Mouse (Mus musculus) c-Kit-negative CD71-positive TER-119-positive erythroid progenitor cells, embryonic 14.5 days (primary cell): ENCODE measurements around the gene Gucy1b2.

Source experiments
- DNase-seq: peaks from one replicate; pipeline ENCODE4 v3.0.0-alpha.2; 2013; ENCODE audit warnings: low read depth, low spot score

The Gucy1b2 gene

DNA sequence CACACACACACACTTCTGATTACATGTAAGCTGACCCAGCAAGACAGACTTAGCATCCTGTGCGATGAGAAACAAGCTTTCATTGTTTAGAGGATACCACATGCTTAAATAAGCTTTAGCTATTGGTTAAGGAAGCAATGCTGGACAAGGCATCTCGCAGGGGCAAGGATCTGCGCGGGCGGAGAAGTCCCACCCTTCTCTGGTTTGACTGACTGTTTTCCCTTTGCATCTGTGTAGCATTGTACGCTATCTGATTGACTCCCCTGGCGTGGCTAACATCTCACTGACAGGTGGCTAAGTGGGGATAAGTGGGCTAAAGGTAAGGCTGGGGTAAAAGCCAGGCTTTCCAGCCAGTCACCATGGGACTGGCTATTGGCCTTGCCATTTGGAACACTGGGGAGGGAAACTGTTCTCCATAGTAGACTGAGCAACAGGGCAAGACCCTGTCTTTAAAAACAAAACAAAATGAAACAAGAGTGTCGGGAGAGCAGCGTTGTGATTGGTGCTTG lies at the start of gene Gucy1b2:
Gucy1b2 (minus strand) TSS at position 51 of the 509 bp plus-strand sequence.
- DNase-seq: no peak

DNA sequence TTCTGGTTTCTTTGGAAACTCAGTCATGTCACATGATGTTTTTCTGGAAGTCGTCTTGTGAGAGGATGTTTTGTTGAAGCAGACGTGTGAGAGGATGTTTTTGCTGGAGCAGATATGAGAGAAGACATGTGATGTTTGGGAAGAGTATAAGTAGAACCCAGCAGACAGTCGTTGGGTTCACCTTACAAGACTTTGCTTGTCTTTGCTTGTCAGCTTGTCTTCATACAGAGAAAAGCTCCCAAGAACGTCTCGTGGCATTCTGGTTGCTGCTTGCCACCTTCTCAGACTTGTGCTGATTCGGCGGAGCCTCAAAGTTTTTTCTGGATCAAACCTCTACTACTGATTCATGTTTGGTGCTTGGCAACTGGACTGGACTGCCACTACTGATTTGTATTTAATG lies 41.3 kb upstream of the Gucy1b2 start:
- DNase-seq: no peak

DNA sequence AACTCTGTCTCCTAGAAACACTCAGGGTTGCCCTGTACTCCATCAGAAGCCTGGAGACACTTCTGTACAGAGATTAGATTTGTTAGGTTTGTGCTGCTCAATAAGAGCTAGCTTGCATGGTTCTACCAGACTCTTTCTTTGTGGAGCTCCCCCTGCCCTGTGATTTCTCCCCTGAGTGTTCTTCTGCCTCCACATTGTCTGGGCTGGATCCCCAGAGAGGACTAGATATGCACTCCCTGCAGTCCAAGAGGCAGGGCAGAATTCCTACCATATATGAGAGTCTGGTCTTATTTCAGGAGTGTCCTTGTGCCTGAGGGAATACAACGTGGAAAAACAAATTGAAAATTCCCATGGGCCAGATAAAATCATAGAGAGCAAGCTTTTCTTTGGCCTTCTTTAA lies 40.4 kb upstream of the Gucy1b2 start:
- DNase-seq: no peak

DNA sequence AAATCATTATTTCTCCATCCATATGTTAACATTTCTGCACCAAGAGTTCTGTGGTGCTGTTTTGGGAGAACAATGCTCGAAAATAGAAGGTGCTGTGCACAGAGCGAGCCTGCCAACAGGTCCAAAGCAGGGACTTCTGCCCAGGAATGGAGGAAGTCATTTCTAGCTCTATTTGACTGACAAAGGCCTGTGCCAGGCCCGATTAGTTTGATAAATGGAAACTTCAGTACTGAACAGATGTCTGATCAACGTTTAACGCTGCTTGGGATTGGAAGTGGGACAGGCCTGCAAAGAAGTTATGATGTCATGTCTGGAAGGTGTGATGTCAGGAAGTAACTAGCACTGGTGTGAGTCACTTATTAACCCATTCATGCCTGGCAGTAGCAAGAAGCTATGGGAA lies 37.4 kb upstream of the Gucy1b2 start:
- no peak for DNase-seq

DNA sequence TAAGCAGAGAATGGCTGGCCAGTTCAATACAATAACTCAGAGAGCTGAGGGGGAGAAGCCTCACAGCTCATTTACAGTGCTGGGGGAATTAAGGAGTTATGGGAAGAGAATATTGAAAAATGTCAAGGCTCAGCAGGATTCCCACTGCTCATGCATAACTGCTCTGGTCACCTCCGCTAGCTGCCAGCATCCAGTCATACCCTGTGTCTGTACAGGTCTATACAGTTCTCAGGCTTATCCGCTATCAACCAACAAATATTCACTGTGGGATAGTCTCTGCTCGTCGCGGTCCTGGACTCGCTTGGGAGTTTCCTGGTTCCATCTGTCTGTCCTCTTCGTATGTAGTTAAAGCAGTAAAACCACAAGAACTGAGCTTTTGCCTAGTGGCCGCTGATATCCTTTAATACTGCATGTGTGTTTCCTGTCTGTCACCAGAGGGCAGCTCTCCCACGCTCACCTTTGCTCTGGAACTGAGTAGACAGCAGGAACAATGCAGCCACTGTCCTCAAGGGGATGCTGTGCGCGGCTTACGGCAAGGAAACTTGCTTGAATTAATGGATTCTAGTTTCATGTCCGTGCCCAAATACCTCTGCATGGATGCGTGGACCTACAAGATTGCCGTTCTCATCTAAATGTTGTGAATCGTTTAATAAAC lies 36.2 kb upstream of the Gucy1b2 start:
- DNase-seq: no peak

DNA sequence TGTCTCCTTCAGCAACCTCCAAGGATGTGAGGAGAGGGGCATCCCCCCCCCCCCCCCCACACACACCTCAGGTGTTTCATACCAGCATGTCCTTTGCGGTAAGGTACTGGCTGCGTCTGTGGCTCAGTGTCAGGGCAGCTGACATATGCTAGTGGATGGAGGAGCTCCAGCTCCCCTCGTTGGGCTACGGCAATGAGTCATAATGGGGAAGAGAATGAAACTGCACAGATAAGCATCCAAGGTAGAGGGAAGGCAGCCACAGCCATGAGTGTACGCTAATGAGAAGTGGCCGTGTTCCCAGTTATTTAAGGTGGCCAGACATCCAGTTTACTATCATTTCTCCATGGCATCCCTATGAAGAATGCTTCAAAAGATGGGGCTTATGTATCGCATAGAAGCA lies 32.2 kb upstream of the Gucy1b2 start:
- DNase-seq: no peak

DNA sequence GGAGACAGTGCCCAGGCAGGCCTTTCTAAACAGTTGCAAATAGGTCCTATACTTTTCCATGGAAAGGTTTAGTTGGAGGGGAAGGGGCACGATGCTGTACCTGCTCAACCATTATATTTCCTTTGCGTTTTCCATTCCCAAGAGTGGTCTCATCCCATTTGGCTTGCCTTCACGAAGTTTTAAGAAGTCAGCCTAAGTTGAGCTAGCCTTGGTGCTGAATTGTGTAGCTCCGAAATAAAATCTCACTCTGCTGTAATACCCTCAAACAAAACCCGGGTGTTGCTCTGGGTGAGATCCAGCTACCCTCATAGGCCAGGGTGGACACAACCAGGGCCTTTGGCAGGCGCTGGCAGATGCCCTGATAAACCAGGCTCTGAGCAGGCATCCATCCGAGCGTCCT lies 25.3 kb upstream of the Gucy1b2 start:
- no peak for DNase-seq

DNA sequence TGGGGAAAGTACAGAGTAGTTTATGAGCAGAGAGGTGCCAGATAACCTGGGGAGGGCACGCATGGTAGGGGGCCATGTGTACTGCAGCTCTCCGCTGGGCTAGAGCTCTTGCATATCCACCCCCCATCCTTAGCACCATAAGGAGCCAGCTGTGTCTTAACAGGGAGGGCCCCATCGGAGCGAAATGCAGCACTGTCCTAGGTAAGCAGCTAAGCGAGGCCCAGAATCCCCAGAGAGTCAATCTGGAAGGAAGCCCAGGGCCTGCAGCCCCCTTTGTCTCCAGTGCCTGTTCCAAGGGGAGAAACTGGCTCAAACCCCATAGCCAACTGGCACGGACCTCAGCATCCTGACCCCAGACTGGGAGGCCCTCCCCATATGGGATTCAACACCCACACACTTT lies 23.3 kb upstream of the Gucy1b2 start:
- DNase-seq: no peak

DNA sequence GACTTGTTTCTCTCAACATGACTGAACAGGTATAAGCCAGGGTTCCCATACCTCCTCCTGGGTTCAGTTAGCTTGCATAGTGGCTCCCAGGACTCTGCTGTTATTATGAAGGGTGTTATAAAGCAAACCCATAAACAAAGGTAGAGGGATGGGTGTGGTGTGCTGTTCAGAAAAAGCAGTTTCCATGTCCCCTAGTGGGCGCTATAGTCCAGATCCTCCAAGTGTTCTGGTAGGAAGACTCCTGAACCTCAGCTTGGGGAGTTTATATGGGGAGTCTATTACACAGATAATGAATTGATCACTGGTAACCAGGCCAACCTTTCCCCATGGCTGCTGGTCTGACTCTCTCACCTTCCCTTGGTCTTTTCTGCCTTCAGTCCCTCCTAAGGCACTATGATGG lies 18.4 kb upstream of the Gucy1b2 start:
- DNase-seq: no peak

DNA sequence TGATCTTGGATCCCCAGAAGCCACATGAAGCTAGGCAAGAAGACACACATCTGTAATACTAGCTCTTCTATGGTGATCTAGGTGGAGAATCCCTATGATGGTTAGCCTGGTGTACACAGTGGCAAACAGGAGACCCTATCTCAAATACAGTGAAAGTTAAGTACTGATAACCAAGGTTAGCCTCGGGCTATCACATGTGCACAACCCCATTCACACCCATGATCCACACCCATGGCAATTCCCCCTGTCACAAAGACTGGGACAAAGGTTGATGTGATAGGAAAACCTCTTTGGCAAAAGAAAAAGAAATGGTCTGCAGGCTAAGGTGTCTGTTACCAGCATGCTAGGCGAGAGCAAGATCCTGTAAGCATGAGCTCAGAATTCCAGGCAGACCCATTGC lies 16.0 kb upstream of the Gucy1b2 start:
- DNase-seq: no peak

DNA sequence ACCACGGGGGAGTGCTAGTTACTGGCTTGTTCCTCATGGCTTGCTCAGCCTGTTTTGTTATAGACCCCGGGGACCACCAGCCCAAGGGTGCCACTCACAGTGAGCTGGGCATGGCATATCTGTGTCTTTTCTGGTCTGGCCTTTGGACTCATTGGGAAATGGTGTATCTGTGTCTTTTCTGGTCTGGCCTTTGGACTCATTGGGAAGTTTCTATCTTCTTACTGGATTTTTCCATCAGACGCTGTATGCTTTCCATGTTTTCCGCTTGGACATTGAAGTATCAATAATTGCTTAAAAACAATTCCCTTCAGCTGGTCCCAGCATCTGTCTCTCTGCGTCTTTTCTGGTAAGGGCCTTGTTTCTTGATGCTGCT lies 12.7 kb upstream of the Gucy1b2 start:
- DNase-seq: no peak

DNA sequence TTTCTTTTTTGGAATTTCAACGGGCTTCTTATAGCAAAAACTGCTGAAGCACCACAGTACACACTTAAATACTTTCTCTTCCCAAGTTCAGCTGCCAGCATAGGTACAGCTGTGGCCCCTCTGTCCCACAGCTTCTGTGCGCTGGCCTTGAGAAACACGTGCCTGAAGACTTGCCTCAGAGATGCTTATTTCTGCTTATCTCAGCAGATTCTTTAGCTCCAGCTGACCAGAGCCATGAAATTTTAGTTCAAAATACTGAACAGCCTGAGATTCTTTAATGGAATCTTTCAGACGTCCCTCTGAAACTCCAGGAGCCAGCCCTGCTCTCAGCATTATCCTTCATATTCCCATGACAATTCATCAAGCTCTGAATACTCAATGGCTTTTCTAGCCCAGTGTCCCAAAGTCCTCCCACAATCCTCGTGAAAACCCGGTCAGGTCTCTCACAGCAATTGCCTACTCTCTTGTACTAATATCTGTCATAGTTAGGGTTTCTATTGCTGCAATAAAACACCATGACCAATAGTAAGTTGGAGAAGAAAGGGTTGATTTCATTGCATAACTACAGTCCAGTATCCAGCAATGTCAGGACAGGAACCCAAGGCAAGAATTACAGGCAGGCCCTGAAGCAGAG lies 12.1 kb upstream of the Gucy1b2 start:
- no peak for DNase-seq

DNA sequence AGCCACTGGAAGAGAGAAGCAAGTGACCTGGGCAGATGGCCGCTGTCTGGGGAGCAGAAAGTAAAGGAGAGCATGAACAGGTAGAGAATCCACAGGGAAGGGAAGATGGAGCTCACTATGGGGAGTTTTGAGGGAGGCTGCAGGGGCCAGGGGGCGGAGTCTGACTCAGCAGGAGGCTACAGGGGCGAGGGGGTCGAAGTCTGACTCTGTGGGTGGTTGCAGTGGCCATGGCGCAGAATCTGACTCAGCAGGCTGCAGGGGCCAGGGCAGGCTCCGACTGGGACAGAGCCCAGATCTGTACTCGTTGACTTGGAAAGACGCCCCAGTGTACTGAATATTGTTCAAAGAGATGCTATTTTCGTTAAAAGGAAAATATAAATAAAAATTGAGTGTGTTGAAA lies 8.9 kb upstream of the Gucy1b2 start:
- no peak for DNase-seq

DNA sequence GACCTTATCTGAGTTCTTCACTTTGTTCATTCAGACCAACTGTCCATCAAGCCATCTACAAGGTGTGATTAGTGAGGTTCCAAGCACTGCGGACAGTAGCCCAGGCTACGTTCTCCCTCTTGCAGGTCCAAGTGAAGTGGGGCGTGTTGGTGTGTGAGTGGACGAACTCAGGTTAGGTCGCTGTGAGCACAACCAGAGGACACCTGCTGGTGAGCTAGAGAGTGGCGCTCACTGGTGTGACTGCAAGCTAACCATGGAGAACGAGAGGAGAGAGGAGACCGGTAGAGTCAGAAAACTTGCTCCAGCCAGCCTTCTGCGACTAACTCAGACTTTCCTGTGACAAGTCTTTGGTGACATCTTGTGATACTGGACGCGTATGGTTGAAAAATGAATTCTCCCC lies 3.5 kb upstream of the Gucy1b2 start:
- DNase-seq: no peak

DNA sequence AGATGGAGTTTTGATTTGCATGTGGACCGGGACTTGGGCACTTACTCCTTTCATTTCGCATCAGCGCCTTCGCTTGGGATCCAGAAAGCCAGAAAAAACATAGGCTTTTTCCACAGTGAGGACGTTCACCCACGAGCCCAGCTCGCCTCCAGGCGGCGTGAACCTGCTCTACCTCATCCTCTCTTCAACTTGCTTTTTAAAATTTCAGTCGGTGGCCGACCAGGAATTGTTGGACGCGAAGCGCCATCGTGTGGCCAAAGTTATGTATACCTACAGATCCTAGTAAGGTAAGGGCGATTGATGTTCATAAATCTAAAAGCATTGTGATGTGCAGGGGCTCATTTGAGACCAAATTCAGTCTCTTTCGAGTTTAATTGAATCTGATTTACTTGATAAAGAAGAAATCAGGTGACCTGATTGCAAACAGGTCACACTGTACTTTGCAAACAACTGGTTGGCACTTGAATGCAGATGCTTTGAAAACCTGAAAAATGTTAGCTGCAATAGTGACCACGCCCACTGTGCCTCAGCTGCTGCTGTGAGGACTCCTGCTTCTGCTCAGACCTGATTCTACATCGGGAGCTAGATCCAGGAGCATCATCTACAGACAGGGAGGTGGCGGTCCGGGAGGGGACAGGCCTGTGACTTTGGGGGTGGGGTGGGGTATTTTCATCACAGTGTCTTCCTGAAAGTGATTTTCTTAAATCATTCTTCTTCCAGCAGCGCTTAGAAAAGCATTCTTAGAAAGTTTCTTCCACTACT lies 1.5 kb upstream of the Gucy1b2 start:
- peak; percentile 2 for DNase-seq

DNA sequence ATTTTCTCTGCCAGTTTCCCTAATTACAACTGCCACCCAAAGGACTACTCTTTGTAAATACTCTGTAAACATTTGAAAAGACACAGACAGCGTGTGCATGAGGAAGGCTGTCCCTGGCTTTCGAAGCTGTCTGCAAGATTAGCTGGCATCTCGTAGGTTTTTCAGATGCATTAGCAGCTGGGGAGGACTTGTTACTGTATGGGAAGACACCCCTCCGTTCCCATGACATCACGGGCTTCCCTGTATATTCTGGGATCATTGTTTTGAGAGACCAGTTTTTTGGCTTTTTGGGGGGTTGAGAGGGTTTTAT lies 564 bp downstream of the Gucy1b2 start:
- DNase-seq: no peak

DNA sequence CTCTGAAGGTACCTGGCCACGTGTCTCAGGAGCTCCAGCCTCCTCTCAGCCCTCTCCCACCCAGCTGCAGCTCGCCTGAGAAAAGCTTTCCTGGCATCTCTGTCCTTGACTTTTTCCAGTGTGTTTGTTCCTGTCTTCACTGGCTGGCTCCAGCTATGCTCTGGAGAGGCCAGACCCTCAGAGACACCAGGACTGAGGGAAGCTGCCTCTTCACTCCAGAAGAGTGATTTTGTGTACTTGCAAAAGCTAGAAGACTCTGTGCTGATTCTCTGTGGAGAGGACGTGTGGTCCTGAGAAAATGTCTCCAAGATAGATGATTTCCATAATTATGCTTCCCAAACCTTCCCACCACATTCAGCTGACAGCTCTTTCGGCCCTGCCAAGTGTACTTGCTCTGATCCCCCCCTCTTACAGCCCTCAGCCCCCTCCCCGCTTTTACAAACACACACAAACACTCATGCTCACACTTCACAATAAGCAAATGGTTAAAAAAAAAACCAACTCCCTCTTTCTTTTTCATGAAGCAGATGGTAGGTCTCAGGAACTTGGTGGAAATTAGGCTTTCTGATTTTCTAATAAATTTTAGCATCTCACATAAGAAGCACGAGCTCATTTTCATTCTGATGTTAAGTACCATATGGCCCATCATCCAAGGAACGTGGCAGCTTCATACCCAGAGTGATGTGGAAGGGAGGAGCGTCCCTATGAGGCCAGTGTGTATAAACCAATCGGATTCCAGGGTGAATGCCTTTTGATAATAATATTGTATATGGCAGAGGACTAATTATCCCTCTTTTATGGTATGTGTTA lies 1.1 kb downstream of the Gucy1b2 start:
- no peak for DNase-seq

DNA sequence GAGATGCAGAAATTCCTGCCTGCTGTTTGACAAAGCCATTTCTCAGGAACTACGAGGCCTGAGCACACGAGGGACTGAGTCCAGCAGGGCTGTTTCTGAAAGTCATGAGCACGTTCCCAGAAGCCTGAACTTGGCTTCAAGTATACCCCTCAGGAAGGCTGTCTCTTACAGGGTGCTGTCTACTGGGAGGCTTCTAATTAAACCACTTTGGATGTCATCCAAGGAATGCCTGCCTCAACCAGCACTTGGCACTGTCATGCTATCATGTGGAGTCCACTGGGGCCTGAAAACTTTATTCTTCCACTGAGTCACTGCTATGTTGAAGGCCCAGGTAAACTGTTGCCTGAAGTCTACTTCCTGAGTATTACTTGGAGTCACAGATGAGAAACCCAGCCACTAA lies 2.0 kb downstream of the Gucy1b2 start:
- DNase-seq: no peak

DNA sequence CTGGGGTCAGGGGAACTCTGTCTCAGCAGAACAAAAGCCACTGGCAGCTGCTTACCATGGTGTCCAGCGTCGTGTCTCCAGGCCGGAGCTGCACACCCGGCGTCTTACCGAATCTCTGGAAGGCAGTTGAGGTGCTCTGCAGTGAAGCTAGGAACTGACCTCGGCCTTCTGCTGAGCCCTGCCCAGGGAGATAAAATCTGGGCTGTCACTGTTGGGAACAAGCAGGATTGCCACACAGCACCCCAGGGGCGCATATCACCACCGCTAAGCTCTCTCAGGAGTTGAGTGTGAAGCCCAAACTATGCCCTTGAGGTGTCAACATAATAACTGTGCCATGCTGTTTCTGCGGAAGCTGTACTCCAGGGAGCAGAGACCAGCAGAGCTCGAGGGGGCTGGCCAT lies 2.8 kb downstream of the Gucy1b2 start:
- DNase-seq: no peak

DNA sequence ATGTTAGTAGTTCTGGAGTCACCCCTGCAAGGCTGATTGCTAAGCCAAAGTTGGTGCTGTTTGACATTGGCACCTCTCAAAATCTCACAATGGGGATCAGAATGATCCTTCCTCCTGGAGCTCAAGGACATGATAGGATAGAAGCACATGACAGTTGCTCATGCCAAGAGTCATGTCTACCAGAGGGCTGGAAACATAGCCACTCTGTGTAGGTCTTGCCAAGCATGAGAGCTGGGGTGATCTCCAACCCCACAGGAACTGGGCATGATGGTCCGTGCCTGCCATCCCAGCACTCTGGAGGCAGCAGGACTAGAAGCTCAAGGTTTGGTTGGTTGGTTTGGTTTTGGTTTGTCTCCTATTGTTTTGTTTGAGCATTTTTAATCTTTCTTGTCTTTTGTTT lies 5.4 kb downstream of the Gucy1b2 start:
- no peak for DNase-seq

DNA sequence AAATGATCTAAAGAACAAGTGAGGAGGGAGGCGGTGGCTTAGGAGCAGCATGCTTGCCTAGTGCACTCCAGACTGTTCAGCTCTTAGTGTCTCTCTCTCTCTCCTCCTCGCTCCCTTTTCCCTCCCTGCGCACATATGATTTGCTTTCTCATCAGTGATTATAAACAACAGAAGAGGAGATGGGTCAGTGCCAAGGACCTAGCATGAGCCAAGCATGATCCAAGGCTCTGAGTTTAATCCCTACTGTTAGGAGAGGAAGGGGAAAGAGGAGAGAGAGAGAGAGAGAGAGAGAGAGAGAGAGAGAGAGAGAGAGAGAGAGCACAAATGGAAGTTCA lies 8.9 kb downstream of the Gucy1b2 start:
- no peak for DNase-seq
